Mouse (Mus musculus): ENCODE data around the gene Alpi. TPM values are rescaled to one million over a fixed set of nuclear protein-coding genes. Genes with fewer than 3 reads are reported as not detected.

The Alpi gene
- total RNA-seq (2023) = not detected in 2 replicates

GRCm38 (mm10) chr1:87101411-87101810, at the start of gene Alpi:
Gene Alpi, minus strand, starts transcription at chr1:87101606.

DNA sequence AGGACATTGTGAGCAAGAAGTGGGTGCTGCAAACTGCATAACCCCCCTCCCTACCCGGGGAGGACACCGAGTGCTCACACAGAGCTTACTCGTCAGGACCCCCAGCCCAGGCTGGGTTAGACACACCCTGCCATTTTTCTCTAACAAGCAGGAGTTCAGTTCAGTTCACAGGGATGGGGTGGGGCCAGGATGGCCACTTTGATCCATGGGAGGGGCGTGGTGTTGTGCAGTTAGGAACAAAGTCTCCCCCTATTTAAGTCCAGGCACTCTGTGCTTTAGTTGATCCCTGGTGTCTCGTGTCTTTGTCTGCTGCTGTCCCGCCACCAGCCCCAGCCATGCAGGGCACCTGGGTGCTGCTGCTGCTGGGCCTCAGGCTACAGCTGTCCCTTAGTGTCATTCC, 23.3 kb upstream of the Alpi start, which contains the start of gene Akp3:
Gene Akp3, plus strand, starts transcription at position 301 of the 400 bp plus-strand sequence.

GRCm38 (mm10) chr1:87089828-87090227, 11.6 kb downstream of the Alpi start, which contains the start of gene Alppl2:
Gene Alppl2, minus strand, starts transcription at chr1:87089928.

Other genes starting within 250 kb of the Alpi start
- not detected in 2 replicates for gene Alppl2, start 11.7 kb downstream of the Alpi start, total RNA-seq (2023)
- gene Akp3, start 23.4 kb upstream of the Alpi start, total RNA-seq (2023) = not detected in 2 replicates
- not detected in 2 replicates for gene Ecel1, start 54.9 kb upstream of the Alpi start, total RNA-seq (2023)
- gene Prss56, start 81.7 kb upstream of the Alpi start, total RNA-seq (2023) = not detected in 2 replicates
- gene Chrnd, start 89.0 kb upstream of the Alpi start, total RNA-seq (2023) = not detected in 2 replicates
- gene Chrng, start 103.1 kb upstream of the Alpi start, total RNA-seq (2023) = not detected in 2 replicates
- gene Eif4e2, start 112.3 kb upstream of the Alpi start, total RNA-seq (2023) = 86.9 and 97.3 TPM in 2 replicates
- 0.25 and 0.36 TPM in 2 replicates for gene Efhd1, start 162.8 kb upstream of the Alpi start, total RNA-seq (2023)
- 47.1 and 87.2 TPM in 2 replicates for gene Gigyf2, start 225.4 kb upstream of the Alpi start, total RNA-seq (2023)